In genomic region chr4:154025641-154026440, GRCm38 (mm10) we compare ENCODE assay signal across 7 mouse cellular contexts. TPM values are rescaled to one million over a fixed set of nuclear protein-coding genes. Genes with fewer than 3 reads are reported as not detected.
DNase-seq lines count a peak whose midpoint lies in the region; ATAC-seq and TF ChIP-seq lines count a peak whose summit lies in the region.

TSS of gene Smim1 (minus strand) at chr4:154026230.

- H3K9ac ChIP-seq in hindbrain, embryonic 14.5 days = peak within 1 kb of the TSS; percentile 21

- H3K4me2 ChIP-seq in hindbrain, embryonic 14.5 days (replicated peaks) = peak within 1 kb of the TSS; percentile 51

- peak; percentile 61 for TF ChIP-seq CTCF in gastrocnemius, adult 2 months (IDR thresholded peaks at IDR 0.05)

- peak; percentile 64 to 71 for DNase-seq in adrenal gland, adult 18-20 months (ENCODE audit: low spot score in 2 of 2)
- peak; percentile 59 to 64 for DNase-seq in cerebellum, postnatal 36 days
- DNase-seq in gastrocnemius, adult 2 months = peak; percentile 79
- peak; percentile 59 for DNase-seq in hindbrain, embryonic 14.5 days (ENCODE audit: low spot score)
- DNase-seq in left cerebral cortex, postnatal 25 days (ENCODE audit: low spot score in 2 of 2) = peak; percentile 55 to 66
- peak; percentile 49 for DNase-seq in skeletal muscle tissue, adult 2 months (ENCODE audit: low read depth, low spot score)

- peaks cover 16% of the 10 kb centered on the region for H3K36me3 ChIP-seq in hindbrain, embryonic 14.5 days (replicated peaks; ENCODE audit: control insufficient read depth, insufficient read depth)

- H3K27ac ChIP-seq in gastrocnemius, adult 2 months = peak within 1 kb of the TSS; percentile 62
- H3K27ac ChIP-seq in hindbrain, embryonic 14.5 days = no peak within 1 kb of the TSS

- peaks cover 15% of the 10 kb centered on the region; the same call in 1 of the 2 replicates for H3K27me3 ChIP-seq in hindbrain, embryonic 14.5 days (ENCODE audit: control insufficient read depth, insufficient read depth, low read length)

- 2% methylated on average over 32 of the region's 33 CpGs for WGBS in hindbrain, embryonic 14.5 days

- peak within 1 kb of the TSS; percentile 72 for H3K4me3 ChIP-seq in gastrocnemius, adult 2 months
- H3K4me3 ChIP-seq in hindbrain, embryonic 14.5 days (replicated peaks; ENCODE audit: low read length) = peak within 1 kb of the TSS; percentile 23

- intact Hi-C loops in gastrocnemius, adult 2 months (cut with DNase I) = no loop called here
- intact Hi-C loops in left cerebral cortex, postnatal 25 days (cut with DNase I) = loop anchor here (5.0 kb wide), 1 partner anchor 81 kb away; no protein-coding TSS in a partner anchor

- H3K9me3 ChIP-seq in hindbrain, embryonic 14.5 days (ENCODE audit: control insufficient read depth, low read length) = no peaks in the 10 kb centered on the region

- peaks cover 8% of the 10 kb centered on the region; the same call in 1 of the 2 replicates for H3K4me1 ChIP-seq in hindbrain, embryonic 14.5 days (replicated peaks; ENCODE audit: control insufficient read depth, insufficient read depth, low read length)

- ATAC-seq in hindbrain, embryonic 14.5 days (ENCODE audit: low FRiP score) = peak; percentile 49
- ATAC-seq in megakaryocyte-erythroid progenitor cell, adult 5-6 weeks (replicated peaks; ENCODE audit: low FRiP score, low TSS enrichment, poor library complexity, severe bottlenecking) = peak; percentile 31

RNA-seq across cellular contexts. Expression of gene Smim1, which starts in this region (rescaled TPM):
- 10 to 100 TPM; 48.5 to 54.2 TPM for total RNA-seq in adrenal gland, adult 18-20 months (2021)
- total RNA-seq in gastrocnemius, adult 2 months (2021) = 1 to 10 TPM; 2.0 to 2.3 TPM
- 12.1 and 16.6 TPM in 2 replicates for polyA plus RNA-seq in hindbrain, embryonic 14.5 days (2014; fragmentation: Nextera tagmentation; extraction: Ambion mirVana)
- 1 to 10 TPM; 9.4 to 9.8 TPM for total RNA-seq in left cerebral cortex, postnatal 25 days (2021)
- total RNA-seq in megakaryocyte-erythroid progenitor cell, adult 5-6 weeks (2014; fragmentation: Nextera tagmentation) = 119 and 177 TPM in 2 replicates
- 34.2 and 58.4 TPM in 2 replicates for total RNA-seq in megakaryocyte-erythroid progenitor cell, adult 5-6 weeks (2017)
